Mouse (Mus musculus): ENCODE measurements around the gene Hltf.

GRCm38 (mm10) chr3:20104318-20104717, 46.7 kb downstream of the Hltf start:
- TF ChIP-seq CTCF (IDR thresholded peaks at IDR 0.05; ENCODE audit: low read depth, low read length) (no peak), EP300 (IDR thresholded peaks at IDR 0.05; ENCODE audit: insufficient read depth, low read depth, low read length) (no peak), POLR2A (IDR thresholded peaks at IDR 0.05; ENCODE audit: insufficient read depth, low read length) (no peak)

Data from ES-Bruce4 (cell line).